Mouse (Mus musculus) liver, adult 2 months (tissue): ENCODE data around the gene Egr4.

Source experiments
- CTCF ChIP-seq: fragments of 200-500 bp; IDR thresholded peaks from 2 replicates; pipeline ENCODE4 v1.5.1; 2011; ENCODE audit warnings: low read depth, low read length, control low read depth
- POLR2A ChIP-seq: fragments of 200-500 bp; IDR thresholded peaks from 2 replicates; pipeline ENCODE4 v1.6.1; 2011; ENCODE audit warnings: low read length, control low read depth; ENCODE audit not compliant: insufficient read depth; ENCODE audit errors: extremely low read depth

- no peak for TF ChIP-seq CTCF
- no peak for TF ChIP-seq POLR2A
Measured at GRCm38 (mm10) chr6:85502911-85503250, 10.5 kb downstream of the Egr4 start, which contains the start of gene Fbxo41.
